Mouse (Mus musculus): ENCODE measurements around the gene Fam186b. TPM values are rescaled to one million over a fixed set of nuclear protein-coding genes. Genes with fewer than 3 reads are reported as not detected.

Fam186b gene
- polyA plus RNA-seq, 1 experiment from 2014 or later = 0.40 TPM

- H3K4me2 ChIP-seq = peak overlapping the region; percentile 77
- H3K4me1 ChIP-seq = peaks cover 24% of the 10 kb centered on the region
- peak overlapping the region; percentile 83 for H3K9ac ChIP-seq
- no peaks in the 10 kb centered on the region for H3K36me3 ChIP-seq
- H3K9me3 ChIP-seq = no peaks in the 10 kb centered on the region
- H3K4me3 ChIP-seq = peak overlapping the region; percentile 67
- 16% methylated on average over 16 of the region's 16 CpGs for WGBS
- no peaks in the 10 kb centered on the region for H3K27me3 ChIP-seq (replicated peaks)
- peak overlapping the region; percentile 87; the same call in 1 of the 2 replicates for H3K27ac ChIP-seq (replicated peaks)
- no peak for ATAC-seq (ENCODE audit: extremely low read depth, insufficient number of reproducible peaks, low FRiP score, low TSS enrichment)
Observed at GRCm38 (mm10) chr15:99294287-99294686, 1.4 kb downstream of the Fam186b start.

DNA sequence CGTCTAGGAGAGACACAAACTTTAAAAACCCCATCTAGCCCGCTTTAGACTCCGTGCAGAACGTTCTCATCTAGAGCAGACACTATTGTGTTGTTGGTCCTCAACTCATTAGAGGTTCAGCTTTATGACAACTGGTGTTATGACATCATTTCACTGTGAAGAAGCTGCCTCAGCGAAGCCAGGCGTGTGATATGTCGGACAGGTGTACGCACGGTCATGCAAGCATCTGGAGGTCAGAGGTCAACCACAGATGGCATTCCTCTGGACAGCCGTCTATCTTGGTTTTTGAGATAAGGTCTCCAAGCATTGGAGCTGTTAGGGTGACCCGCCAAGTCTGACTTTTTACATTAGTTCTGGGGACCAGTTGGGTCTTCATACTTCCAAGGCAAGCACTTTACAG is 5.1 kb downstream of the Fam186b start:
- Histone ChIP-seq H3K4me1 (peaks cover 9% of the 10 kb centered on the region), H3K4me2 (no peak overlapping the region), H3K4me3 (no peak overlapping the region), H3K27me3 (replicated peaks) (no peaks in the 10 kb centered on the region), H3K36me3 (no peaks in the 10 kb centered on the region), H3K9ac (no peak overlapping the region), H3K9me3 (no peaks in the 10 kb centered on the region), H3K27ac (replicated peaks) (no peak overlapping the region)
- no peak for ATAC-seq (ENCODE audit: extremely low read depth, insufficient number of reproducible peaks, low FRiP score, low TSS enrichment)
- 73% methylated on average over 11 of the region's 11 CpGs for WGBS

DNA sequence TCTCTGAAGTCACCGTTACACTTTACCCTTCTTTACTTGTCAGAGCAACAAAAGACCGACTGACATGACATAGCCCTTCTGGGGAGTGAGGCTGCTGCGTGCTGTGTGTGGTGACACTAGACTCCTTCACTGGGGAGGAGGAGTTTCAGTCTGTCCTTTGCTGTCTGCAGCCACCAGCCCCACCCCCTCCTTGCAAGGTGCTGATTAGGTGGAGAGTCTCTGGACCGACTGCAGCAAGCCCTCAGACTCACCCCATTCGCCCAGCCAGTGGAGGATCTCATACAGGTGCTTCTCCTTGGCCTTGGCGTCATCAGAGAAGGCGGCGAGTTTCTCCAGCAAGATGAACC is 10.5 kb downstream of the Fam186b start:
- Histone ChIP-seq H3K4me2 (peak overlapping the region; percentile 16; the same call in 1 of the 2 replicates), H3K4me1 (peaks cover 13% of the 10 kb centered on the region), H3K9ac (0 out of 2 replicates have a peak overlapping the region, but pooled peaks have one; percentile 47), H3K27ac (replicated peaks) (no peak overlapping the region), H3K9me3 (no peaks in the 10 kb centered on the region), H3K27me3 (replicated peaks) (peaks cover 4% of the 10 kb centered on the region; the same call in 1 of the 2 replicates), H3K36me3 (no peaks in the 10 kb centered on the region), H3K4me3 (no peak overlapping the region)
- 33% methylated on average over 8 of the region's 8 CpGs for WGBS
- ATAC-seq (ENCODE audit: extremely low read depth, insufficient number of reproducible peaks, low FRiP score, low TSS enrichment) = no peak

- no peak overlapping the region for H3K4me3 ChIP-seq
- no peak overlapping the region for H3K27ac ChIP-seq (replicated peaks)
- peak; percentile 40; the same call in 1 of the 2 replicates for ATAC-seq (ENCODE audit: extremely low read depth, insufficient number of reproducible peaks, low FRiP score, low TSS enrichment)
- H3K4me2 ChIP-seq = peak overlapping the region; percentile 16; the same call in 1 of the 2 replicates
- H3K9ac ChIP-seq = peak overlapping the region; percentile 47; the same call in 1 of the 2 replicates
- peaks cover 13% of the 10 kb centered on the region for H3K4me1 ChIP-seq
- 33% methylated on average over 14 of the region's 14 CpGs for WGBS
- peaks cover 9% of the 10 kb centered on the region; the same call in 1 of the 2 replicates for H3K27me3 ChIP-seq (replicated peaks)
- H3K36me3 ChIP-seq = no peaks in the 10 kb centered on the region
- no peaks in the 10 kb centered on the region for H3K9me3 ChIP-seq
Observed at GRCm38 (mm10) chr15:99284527-99285188, 11.0 kb downstream of the Fam186b start.

DNA sequence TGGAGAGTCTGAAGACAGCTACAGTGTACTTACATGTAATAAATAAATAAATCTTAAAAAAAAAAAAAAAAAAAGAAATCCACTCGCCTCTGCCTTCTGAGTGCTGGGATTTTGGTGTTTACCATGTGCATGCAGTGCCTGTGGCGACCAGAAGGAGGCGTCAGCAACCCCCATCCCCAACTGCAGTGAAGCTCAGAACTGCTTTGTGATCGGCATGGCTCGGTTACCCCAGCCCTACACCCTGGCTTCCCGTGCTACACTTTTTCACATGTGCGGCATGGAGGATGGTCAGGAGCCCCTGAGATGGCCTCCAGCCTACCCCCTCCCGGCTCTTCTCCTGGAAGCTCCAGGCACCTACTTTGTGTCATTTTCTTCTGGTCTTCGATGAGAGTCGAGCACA is 12.2 kb downstream of the Fam186b start:
- H3K9ac ChIP-seq = no peak overlapping the region
- peaks cover 13% of the 10 kb centered on the region for H3K4me1 ChIP-seq
- H3K9me3 ChIP-seq = no peaks in the 10 kb centered on the region
- no peak for ATAC-seq (ENCODE audit: extremely low read depth, insufficient number of reproducible peaks, low FRiP score, low TSS enrichment)
- H3K27me3 ChIP-seq (replicated peaks) = peaks cover 17% of the 10 kb centered on the region; the same call in 1 of the 2 replicates
- H3K4me3 ChIP-seq = no peak overlapping the region
- H3K27ac ChIP-seq (replicated peaks) = no peak overlapping the region
- WGBS = 64% methylated on average over 10 of the region's 10 CpGs
- H3K4me2 ChIP-seq = no peak overlapping the region
- no peaks in the 10 kb centered on the region for H3K36me3 ChIP-seq

GRCm38 (mm10) chr15:99278271-99278670 is 17.4 kb downstream of the Fam186b start:
- H3K27ac ChIP-seq (replicated peaks) = no peak overlapping the region
- H3K4me1 ChIP-seq = no peaks in the 10 kb centered on the region
- H3K4me2 ChIP-seq = no peak overlapping the region
- ATAC-seq (ENCODE audit: extremely low read depth, insufficient number of reproducible peaks, low FRiP score, low TSS enrichment) = no peak
- peaks cover 17% of the 10 kb centered on the region; the same call in 1 of the 2 replicates for H3K27me3 ChIP-seq (replicated peaks)
- 86% methylated on average over 7 of the region's 7 CpGs for WGBS
- no peaks in the 10 kb centered on the region for H3K36me3 ChIP-seq
- no peak overlapping the region for H3K9ac ChIP-seq
- H3K4me3 ChIP-seq = no peak overlapping the region
- no peaks in the 10 kb centered on the region for H3K9me3 ChIP-seq

- H3K36me3 ChIP-seq = no peaks in the 10 kb centered on the region
- H3K27ac ChIP-seq (replicated peaks) = no peak overlapping the region
- WGBS = 79% methylated on average over 8 of the region's 8 CpGs
- H3K9ac ChIP-seq = no peak overlapping the region
- ATAC-seq (ENCODE audit: extremely low read depth, insufficient number of reproducible peaks, low FRiP score, low TSS enrichment) = no peak
- no peak overlapping the region for H3K4me3 ChIP-seq
- no peak overlapping the region for H3K4me2 ChIP-seq
- H3K4me1 ChIP-seq = no peaks in the 10 kb centered on the region
- H3K9me3 ChIP-seq = no peaks in the 10 kb centered on the region
- peaks cover 17% of the 10 kb centered on the region; the same call in 1 of the 2 replicates for H3K27me3 ChIP-seq (replicated peaks)
Observed at GRCm38 (mm10) chr15:99276095-99276494, 19.6 kb downstream of the Fam186b start.

GRCm38 (mm10) chr15:99265679-99266078 is 30.0 kb downstream of the Fam186b start:
- Histone ChIP-seq H3K9ac (no peak overlapping the region), H3K4me2 (no peak overlapping the region), H3K27me3 (replicated peaks) (no peaks in the 10 kb centered on the region), H3K27ac (replicated peaks) (no peak overlapping the region), H3K36me3 (no peaks in the 10 kb centered on the region), H3K9me3 (no peaks in the 10 kb centered on the region), H3K4me1 (peaks cover 22% of the 10 kb centered on the region), H3K4me3 (no peak overlapping the region)
- WGBS = 13% methylated on average over 4 of the region's 4 CpGs
- ATAC-seq (ENCODE audit: extremely low read depth, insufficient number of reproducible peaks, low FRiP score, low TSS enrichment) = peak; percentile 54; the same call in 1 of the 2 replicates

DNA sequence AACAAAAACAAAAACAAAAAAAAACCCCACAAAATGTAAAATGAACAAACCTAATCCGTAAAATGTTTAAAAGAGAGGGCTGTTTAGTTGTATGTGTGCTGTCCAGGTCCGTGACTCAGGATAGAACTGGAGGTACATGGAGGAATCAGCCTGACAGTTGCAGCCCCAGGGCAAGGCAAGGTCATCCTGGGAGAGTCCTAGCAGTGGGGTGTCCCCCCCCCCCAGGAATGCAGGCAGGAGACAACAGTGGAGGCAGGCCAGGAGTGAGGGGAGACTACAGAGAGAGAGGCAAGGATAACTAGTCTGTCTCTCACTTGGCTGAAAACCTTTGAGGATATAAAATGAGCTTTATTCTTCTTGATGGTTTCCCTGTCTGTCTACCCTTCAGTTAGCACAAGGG is 31.3 kb downstream of the Fam186b start:
- Histone ChIP-seq H3K9me3 (no peaks in the 10 kb centered on the region), H3K27ac (replicated peaks) (peak overlapping the region; percentile 40; the same call in 1 of the 2 replicates), H3K36me3 (no peaks in the 10 kb centered on the region), H3K4me3 (no peak overlapping the region), H3K9ac (peak overlapping the region; percentile 64), H3K4me2 (no peak overlapping the region), H3K27me3 (replicated peaks) (no peaks in the 10 kb centered on the region), H3K4me1 (peaks cover 30% of the 10 kb centered on the region)
- ATAC-seq (ENCODE audit: extremely low read depth, insufficient number of reproducible peaks, low FRiP score, low TSS enrichment) = no peak
- WGBS = 71% methylated on average over 2 of the region's 2 CpGs

DNA sequence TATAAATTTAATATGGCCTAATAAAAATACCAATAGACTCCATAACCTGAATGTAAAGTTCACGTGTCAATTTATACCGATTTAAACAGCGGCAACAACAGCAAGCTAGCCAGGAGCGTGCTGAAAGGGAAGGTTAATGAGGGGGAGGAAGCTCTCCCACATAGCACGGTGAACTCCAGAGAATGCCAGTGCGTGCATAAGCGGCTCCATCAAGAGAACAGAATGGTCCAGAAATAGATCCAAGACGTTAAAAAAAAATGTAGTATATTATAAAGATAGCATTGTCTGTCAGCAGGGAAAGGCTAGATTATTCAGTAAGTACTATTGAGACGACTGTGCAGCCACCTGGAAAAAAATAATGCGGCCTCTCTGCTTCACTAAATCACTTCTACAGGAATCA is 33.0 kb downstream of the Fam186b start:
- H3K9me3 ChIP-seq = no peaks in the 10 kb centered on the region
- H3K4me3 ChIP-seq = no peak overlapping the region
- peaks cover 33% of the 10 kb centered on the region for H3K4me1 ChIP-seq
- H3K9ac ChIP-seq = no peak overlapping the region
- WGBS = 45% methylated on average over 10 of the region's 10 CpGs
- no peaks in the 10 kb centered on the region for H3K36me3 ChIP-seq
- H3K27ac ChIP-seq (replicated peaks) = peak overlapping the region; percentile 17; the same call in 1 of the 2 replicates
- no peaks in the 10 kb centered on the region for H3K27me3 ChIP-seq (replicated peaks)
- ATAC-seq (ENCODE audit: extremely low read depth, insufficient number of reproducible peaks, low FRiP score, low TSS enrichment) = no peak
- peak overlapping the region; percentile 27 for H3K4me2 ChIP-seq

DNA sequence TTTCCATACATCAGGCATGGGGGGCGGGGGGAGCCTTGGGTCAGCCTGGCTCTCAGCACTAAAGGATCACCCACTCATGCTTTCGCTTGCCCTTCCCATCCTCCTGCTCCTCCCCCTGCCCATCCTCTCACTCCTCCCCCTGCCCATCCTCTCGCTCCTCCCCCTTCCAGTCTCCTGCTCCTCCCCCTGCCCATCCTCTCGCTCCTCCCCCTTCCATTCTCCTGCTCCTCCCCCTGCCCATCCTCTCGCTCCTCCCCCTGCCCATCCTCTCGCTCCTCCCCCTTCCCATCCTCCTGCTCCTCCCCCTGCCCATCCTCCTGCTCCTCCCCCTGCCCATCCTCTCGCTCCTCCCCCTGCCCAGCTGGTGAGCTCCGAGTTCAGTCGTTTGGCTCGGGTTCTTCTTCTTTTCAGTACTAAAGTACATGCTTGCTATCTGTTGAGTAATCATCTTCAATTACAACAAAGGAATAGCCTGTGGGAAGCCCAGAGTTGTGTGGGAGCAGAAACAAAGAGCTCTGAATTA is 35.9 kb downstream of the Fam186b start:
- peak overlapping the region; percentile 33; the same call in 1 of the 2 replicates for H3K9ac ChIP-seq
- H3K27me3 ChIP-seq (replicated peaks) = no peaks in the 10 kb centered on the region
- H3K9me3 ChIP-seq = no peaks in the 10 kb centered on the region
- H3K36me3 ChIP-seq = no peaks in the 10 kb centered on the region
- H3K4me1 ChIP-seq = peaks cover 35% of the 10 kb centered on the region
- peak overlapping the region; percentile 29 for H3K4me3 ChIP-seq
- H3K27ac ChIP-seq (replicated peaks) = peak overlapping the region; percentile 33; the same call in 1 of the 2 replicates
- 0 out of 2 replicates have a peak, but pooled peaks have one; percentile 58 for ATAC-seq (ENCODE audit: extremely low read depth, insufficient number of reproducible peaks, low FRiP score, low TSS enrichment)
- H3K4me2 ChIP-seq = peak overlapping the region; percentile 63
- 3% methylated on average over 8 of the region's 10 CpGs for WGBS
